Mouse (Mus musculus): Measurements from ENCODE around the gene Kir3dl2. TPM values are rescaled to one million over a fixed set of nuclear protein-coding genes. Genes with fewer than 3 reads are reported as not detected.
"Not testable (repeated sequence)": the region's sequence is repeated elsewhere in the genome, so short reads cannot be mapped to it uniquely, and the experiment has no call there.

Kir3dl2 gene
- not detected in 2 replicates for polyA plus RNA-seq (2014; fragmentation: Nextera tagmentation; extraction: Ambion mirVana)

GRCm38 (mm10) chrX:136543956-136544355 is at the start of gene Kir3dl2:
Gene Kir3dl2 (minus strand): TSS chrX:136544056.
- WGBS = 71% methylated on average over 1 of the region's 1 CpGs
- not testable (repeated sequence) for H3K27ac ChIP-seq; H3K9me3 ChIP-seq (ENCODE audit: control insufficient read depth, low read length); ATAC-seq (ENCODE audit: low FRiP score); H3K36me3 ChIP-seq (replicated peaks; ENCODE audit: control insufficient read depth, insufficient read depth); H3K4me1 ChIP-seq (replicated peaks; ENCODE audit: control insufficient read depth, insufficient read depth, low read length); H3K9ac ChIP-seq; DNase-seq (ENCODE audit: low spot score); H3K4me3 ChIP-seq (replicated peaks; ENCODE audit: low read length); H3K27me3 ChIP-seq (ENCODE audit: control insufficient read depth, insufficient read depth, low read length); H3K4me2 ChIP-seq (replicated peaks)

- Histone ChIP-seq H3K9me3 (ENCODE audit: control insufficient read depth, low read length) (no peaks in the 10 kb centered on the region), H3K36me3 (replicated peaks; ENCODE audit: control insufficient read depth, insufficient read depth) (no peaks in the 10 kb centered on the region), H3K9ac (peak overlapping the region; percentile 62), H3K27me3 (ENCODE audit: control insufficient read depth, insufficient read depth, low read length) (no peaks in the 10 kb centered on the region), H3K4me2 (replicated peaks) (peak overlapping the region; percentile 46), H3K27ac (peak overlapping the region; percentile 93), H3K4me1 (replicated peaks; ENCODE audit: control insufficient read depth, insufficient read depth, low read length) (no peaks in the 10 kb centered on the region), H3K4me3 (replicated peaks; ENCODE audit: low read length) (peak overlapping the region; percentile 41)
- peak; percentile 72 for ATAC-seq (ENCODE audit: low FRiP score)
- 26% methylated on average over 2 of the region's 2 CpGs for WGBS
- DNase-seq (ENCODE audit: low spot score) = no peak
Measured at GRCm38 (mm10) chrX:136590897-136591257, 47.0 kb upstream of the Kir3dl2 start.

GRCm38 (mm10) chrX:136590199-136590896 is 46.5 kb upstream of the Kir3dl2 start, which contains the start of gene Tceal3:
Gene Tceal3 (plus strand): TSS chrX:136590842.
- Histone ChIP-seq H3K9ac (peak within 1 kb of the TSS; percentile 62), H3K36me3 (replicated peaks; ENCODE audit: control insufficient read depth, insufficient read depth) (no peaks in the 10 kb centered on the region), H3K27ac (peak within 1 kb of the TSS; percentile 93), H3K27me3 (ENCODE audit: control insufficient read depth, insufficient read depth, low read length) (no peaks in the 10 kb centered on the region), H3K4me2 (replicated peaks) (peak within 1 kb of the TSS; percentile 46), H3K4me1 (replicated peaks; ENCODE audit: control insufficient read depth, insufficient read depth, low read length) (no peaks in the 10 kb centered on the region), H3K4me3 (replicated peaks; ENCODE audit: low read length) (peak within 1 kb of the TSS; percentile 41), H3K9me3 (ENCODE audit: control insufficient read depth, low read length) (no peaks in the 10 kb centered on the region)
- DNase-seq (ENCODE audit: low spot score) (peak; percentile 87), ATAC-seq (ENCODE audit: low FRiP score) (peak; percentile 95)
- 30% methylated on average over 12 of the region's 12 CpGs for WGBS

DNA sequence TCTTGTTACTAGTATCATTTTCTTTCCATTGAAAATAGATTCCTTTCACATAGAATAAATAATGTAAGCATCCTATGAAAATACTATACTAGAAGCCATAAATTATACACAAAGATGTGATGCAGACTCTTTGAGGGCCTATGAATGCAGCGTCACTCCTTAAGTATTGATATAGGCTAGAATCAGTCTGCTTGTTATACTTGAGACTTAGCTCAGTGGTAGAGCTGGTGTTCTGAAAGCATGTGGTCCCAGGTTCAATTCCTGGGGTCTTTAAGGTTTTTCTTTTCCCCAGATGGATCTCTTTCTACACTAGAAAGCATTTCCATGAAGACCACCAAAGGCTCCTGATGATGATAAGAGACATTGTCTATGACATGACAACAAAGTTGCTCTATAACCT is 40.8 kb upstream of the Kir3dl2 start:
- Histone ChIP-seq H3K27ac (no peak overlapping the region), H3K27me3 (ENCODE audit: control insufficient read depth, insufficient read depth, low read length) (no peaks in the 10 kb centered on the region), H3K4me1 (replicated peaks; ENCODE audit: control insufficient read depth, insufficient read depth, low read length) (no peaks in the 10 kb centered on the region), H3K4me3 (replicated peaks; ENCODE audit: low read length) (no peak overlapping the region), H3K9me3 (ENCODE audit: control insufficient read depth, low read length) (no peaks in the 10 kb centered on the region), H3K9ac (no peak overlapping the region), H3K36me3 (replicated peaks; ENCODE audit: control insufficient read depth, insufficient read depth) (no peaks in the 10 kb centered on the region), H3K4me2 (replicated peaks) (no peak overlapping the region)
- DNase-seq (ENCODE audit: low spot score) (no peak), ATAC-seq (ENCODE audit: low FRiP score) (no peak)
- 88% methylated on average over 1 of the region's 1 CpGs for WGBS

GRCm38 (mm10) chrX:136569094-136569493 is 25.2 kb upstream of the Kir3dl2 start:
- H3K36me3 ChIP-seq (replicated peaks; ENCODE audit: control insufficient read depth, insufficient read depth); H3K27ac ChIP-seq; H3K4me2 ChIP-seq (replicated peaks); H3K27me3 ChIP-seq (ENCODE audit: control insufficient read depth, insufficient read depth, low read length); H3K4me1 ChIP-seq (replicated peaks; ENCODE audit: control insufficient read depth, insufficient read depth, low read length); H3K4me3 ChIP-seq (replicated peaks; ENCODE audit: low read length); H3K9me3 ChIP-seq (ENCODE audit: control insufficient read depth, low read length); ATAC-seq (ENCODE audit: low FRiP score); DNase-seq (ENCODE audit: low spot score); H3K9ac ChIP-seq: not testable (repeated sequence)
- 94% methylated on average over 9 of the region's 9 CpGs for WGBS

DNA sequence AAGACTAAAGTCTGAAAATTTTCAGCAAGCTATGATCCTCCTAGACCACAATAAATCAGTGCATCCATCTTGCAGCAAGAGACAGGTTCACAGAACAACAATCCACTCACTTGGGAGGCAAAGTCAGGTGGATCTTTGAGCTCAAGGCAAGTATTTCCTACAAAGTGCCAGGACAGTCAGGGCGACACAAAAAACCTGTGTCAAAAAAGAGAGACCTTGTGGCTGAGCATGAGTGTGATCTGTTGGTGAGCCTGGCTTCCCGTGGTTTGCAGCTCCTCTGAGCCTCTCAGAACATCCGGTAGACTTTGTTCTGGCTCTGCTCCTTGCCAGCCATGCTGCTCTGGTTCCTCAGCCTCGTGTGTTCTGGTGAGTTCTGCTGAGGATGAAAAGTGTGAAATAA is 26.2 kb downstream of the Kir3dl2 start, which contains the start of gene Kir3dl1:
TSS of gene Kir3dl1 (plus strand) at position 301 of the 400 bp plus-strand sequence.
- DNase-seq (ENCODE audit: low spot score); ATAC-seq (ENCODE audit: low FRiP score); H3K27me3 ChIP-seq (ENCODE audit: control insufficient read depth, insufficient read depth, low read length); H3K4me1 ChIP-seq (replicated peaks; ENCODE audit: control insufficient read depth, insufficient read depth, low read length); H3K27ac ChIP-seq; H3K4me3 ChIP-seq (replicated peaks; ENCODE audit: low read length); H3K9me3 ChIP-seq (ENCODE audit: control insufficient read depth, low read length); H3K4me2 ChIP-seq (replicated peaks); H3K9ac ChIP-seq; H3K36me3 ChIP-seq (replicated peaks; ENCODE audit: control insufficient read depth, insufficient read depth): not testable (repeated sequence)
- WGBS = 73% methylated on average over 4 of the region's 4 CpGs

Other genes with a start within 250 kb of the Kir3dl2 start
- gene Kir3dl1, start 26.1 kb downstream of the Kir3dl2 start, polyA plus RNA-seq (2014; fragmentation: Nextera tagmentation; extraction: Ambion mirVana) = not detected in 2 replicates
- 43.0 and 43.2 TPM in 2 replicates for gene Tceal3, start 46.8 kb upstream of the Kir3dl2 start, polyA plus RNA-seq (2014; fragmentation: Nextera tagmentation; extraction: Ambion mirVana)
- 24.6 and 24.9 TPM in 2 replicates for gene Tceal1, start 163.9 kb upstream of the Kir3dl2 start, polyA plus RNA-seq (2014; fragmentation: Nextera tagmentation; extraction: Ambion mirVana)
- gene Morf4l2, start 199.6 kb upstream of the Kir3dl2 start, polyA plus RNA-seq (2014; fragmentation: Nextera tagmentation; extraction: Ambion mirVana) = 545 and 593 TPM in 2 replicates
- gene Glra4, start 236.1 kb upstream of the Kir3dl2 start, polyA plus RNA-seq (2014; fragmentation: Nextera tagmentation; extraction: Ambion mirVana) = 0.11 TPM in 1 of 2 replicates, not detected in the other

Measured in hindbrain, embryonic 14.5 days (tissue).